Mouse (Mus musculus) megakaryocyte, embryonic 14.5 days (primary cell): Measurements from ENCODE around the gene Ankrd11.

Experiments
- FLI1 ChIP-seq: IDR thresholded peaks from 2 replicates; pipeline ENCODE4 v1.6.1; 2012; ENCODE audit warnings: low read length, inconsistent platforms, mixed read lengths
- GATA1 ChIP-seq: IDR thresholded peaks from 3 replicates; pipeline ENCODE4 v1.6.1; 2012; ENCODE audit warnings: mixed read lengths, low read length, inconsistent platforms, borderline replicate concordance

DNA sequence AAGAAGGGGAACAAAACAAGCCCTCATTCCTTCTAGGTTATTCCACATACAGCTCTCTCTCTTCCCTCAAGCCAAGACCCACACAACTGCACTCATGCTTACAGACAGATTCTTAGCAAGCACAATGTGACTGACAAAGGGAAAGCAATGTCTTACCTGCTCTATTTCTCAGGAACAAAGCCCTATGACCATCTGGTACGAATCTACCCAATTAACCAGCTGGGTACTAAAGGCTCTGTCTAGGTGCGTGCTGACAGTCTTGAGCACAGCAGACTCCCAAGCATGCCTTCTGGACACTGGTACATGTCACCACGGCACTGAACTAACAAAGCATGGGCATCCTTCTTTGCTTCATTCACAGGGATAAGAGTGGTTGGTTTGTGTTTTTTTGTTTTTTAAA, 103.9 kb downstream of the Ankrd11 start:
- TF ChIP-seq GATA1 (no peak), FLI1 (no peak)
